Mouse (Mus musculus) heart, embryonic 14.5 days (tissue): ENCODE results near the gene Klrb1b. TPM values are rescaled to one million over a fixed set of nuclear protein-coding genes. Genes with fewer than 3 reads are reported as not detected.

Experiments
- ATAC-seq: fragments of 200-750 bp; cut with Nextera tagmentation; 2 replicates; pipeline ENCODE4 v1.8.0; 2017; ENCODE audit warnings: low read depth, moderate TSS enrichment; ENCODE audit not compliant: insufficient number of reproducible peaks, insufficient read depth, low FRiP score
- H3K27ac ChIP-seq, 2 experiments: fragments of 200-500 bp in 1 of 2; fragments of 300-500 bp in 1 of 2; sonication (generic) in 1 of 2; replicated peaks in 1 of 2; 2 replicates each; pipeline ENCODE4 v1.5.1; 2012 to 2014; ENCODE audit warnings: low read depth in 2 of 2, low read length in 2 of 2, control low read depth in 1 of 2, mild to moderate bottlenecking in 1 of 2, mixed read lengths in 1 of 2; ENCODE audit not compliant: control insufficient read depth in 1 of 2, insufficient read depth in 1 of 2
- H3K27me3 ChIP-seq: fragments of 300-500 bp; sonication (generic); 2 replicates; pipeline ENCODE4 v1.6.1; 2014; ENCODE audit warnings: mild to moderate bottlenecking, low read length, control low read depth; ENCODE audit not compliant: control insufficient read depth, insufficient read depth
- H3K36me3 ChIP-seq: fragments of 300-500 bp; sonication (generic); 2 replicates; pipeline ENCODE4 v1.6.1; 2014; ENCODE audit warnings: mild to moderate bottlenecking, control low read depth, low read length, mixed read lengths; ENCODE audit not compliant: control insufficient read depth, insufficient read depth
- H3K4me1 ChIP-seq, 2 experiments: fragments of 200-500 bp in 1 of 2; fragments of 300-500 bp in 1 of 2; sonication (generic) in 1 of 2; 2 replicates each; pipeline ENCODE4 v1.6.1; 2012 to 2014; ENCODE audit warnings: low read length in 2 of 2, control low read depth in 1 of 2, mixed read lengths in 1 of 2; ENCODE audit not compliant: control insufficient read depth in 2 of 2, insufficient read depth in 2 of 2
- H3K4me2 ChIP-seq: fragments of 300-500 bp; sonication (generic); 2 replicates; pipeline ENCODE4 v1.6.1; 2014; ENCODE audit warnings: mild to moderate bottlenecking, low read length
- H3K4me3 ChIP-seq, 2 experiments: fragments of 200-500 bp in 1 of 2; fragments of 300-500 bp in 1 of 2; sonication (generic) in 1 of 2; 2 replicates each; pipeline ENCODE4 v1.5.1; 2012 to 2014; ENCODE audit warnings: low read length in 2 of 2, mild to moderate bottlenecking in 2 of 2, control low read depth in 1 of 2, low read depth in 1 of 2, moderate library complexity in 1 of 2; ENCODE audit not compliant: control insufficient read depth in 1 of 2, insufficient read depth in 1 of 2
- H3K9ac ChIP-seq: fragments of 300-500 bp; sonication (generic); 2 replicates; pipeline ENCODE4 v1.6.1; 2014; ENCODE audit warnings: mild to moderate bottlenecking, low read length
- H3K9me3 ChIP-seq: fragments of 300-500 bp; sonication (generic); 2 replicates; pipeline ENCODE4 v1.6.1; 2016; ENCODE audit warnings: low read length, control low read depth; ENCODE audit not compliant: control insufficient read depth
- WGBS: fragments of 180-500 bp; shearing (Covaris S2); extraction: QIAGEN DNeasy Blood & Tissue Kit; methylation state at CpG from one replicate; pipeline ENCODE4 v1.1.7; 2014; 5-methylcytosine and 5-hydroxymethylcytosine counted together
- polyA plus RNA-seq: library from polyadenylated mRNA; unstranded; fragments of >200 nt; fragmentation: Nextera tagmentation; extraction: Ambion mirVana; gene quantifications from 2 replicates; pipeline ENCODE4 v1.2.1, GENCODE M21; 2014

Klrb1b gene
- polyA plus RNA-seq: not detected in 2 replicates

DNA sequence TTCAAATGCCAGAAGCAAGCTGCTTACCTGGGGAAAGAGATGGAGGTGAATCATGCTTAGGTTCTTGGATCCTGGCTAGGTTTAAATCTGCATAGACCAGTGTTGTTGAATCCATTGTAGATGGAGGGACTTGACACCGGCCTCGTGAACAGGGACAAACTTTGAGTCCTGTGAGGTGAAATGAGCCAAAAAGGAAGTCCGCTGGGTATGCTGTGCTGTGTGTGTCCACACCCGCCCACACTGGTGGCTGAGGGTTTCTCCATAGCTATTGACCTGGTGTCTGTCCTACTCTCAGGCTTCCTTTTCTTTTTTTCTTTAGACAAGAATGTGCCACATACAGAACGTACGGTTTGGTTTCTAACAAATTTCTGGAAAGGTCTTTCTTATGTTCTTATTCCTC, at the start of gene Klrb1b, which contains the start of gene Gm44511:
TSS of gene Klrb1b (minus strand) at position 200 of the 400 bp plus-strand sequence.
TSS of gene Gm44511 (minus strand) at position 184 of the 400 bp plus-strand sequence.
- no peak within 1 kb of the TSS for H3K4me2 ChIP-seq
- WGBS: 73% methylated on average over 6 of the region's 6 CpGs

DNA sequence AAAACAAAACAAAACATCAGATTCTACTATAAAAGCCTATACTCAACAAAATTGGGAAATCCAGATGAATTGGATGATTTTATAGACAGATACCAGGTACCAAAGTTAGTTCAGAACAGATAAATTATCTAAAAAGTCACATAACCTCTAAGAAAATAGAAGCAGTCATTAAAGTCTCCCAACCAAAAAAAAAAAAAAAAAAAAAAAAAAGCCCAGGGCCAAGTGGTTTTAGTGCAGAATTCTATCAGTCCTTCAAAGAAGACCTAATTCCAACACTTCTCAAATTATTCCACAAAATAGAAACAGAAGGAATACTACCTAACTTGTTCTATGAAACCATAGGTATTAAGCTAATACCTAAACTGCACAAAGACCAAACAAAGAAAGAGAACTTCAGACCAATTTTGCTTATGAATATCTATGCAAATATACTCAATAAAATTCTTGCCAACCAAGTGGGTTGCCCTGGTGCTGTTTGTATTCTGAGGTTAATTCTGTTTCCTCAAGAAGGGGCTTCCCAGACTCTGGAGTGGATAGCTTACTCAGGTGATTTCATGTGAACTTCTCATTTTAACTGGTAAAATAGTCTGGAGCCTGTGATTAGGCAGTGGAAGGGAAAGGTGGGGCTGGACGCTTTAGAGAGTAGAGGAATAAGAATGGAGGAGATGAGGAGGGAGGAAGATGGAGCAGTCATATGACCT, 45.9 kb upstream of the Klrb1b start:
- H3K27me3 ChIP-seq: no peaks in the 10 kb centered on the region
- H3K4me1 ChIP-seq: no peaks in the 10 kb centered on the region
- H3K9me3 ChIP-seq: no peaks in the 10 kb centered on the region
- H3K36me3 ChIP-seq: no peaks in the 10 kb centered on the region
- H3K4me3 ChIP-seq: no peak overlapping the region
- WGBS: 77% methylated on average over 1 of the region's 1 CpGs
- no peak for ATAC-seq
- H3K27ac ChIP-seq: no peak overlapping the region
- no peak overlapping the region for H3K9ac ChIP-seq
- no peak overlapping the region for H3K4me2 ChIP-seq

More for the DNA sequence above, at the start of gene Klrb1b, which contains the start of gene Gm44511:
- no peaks in the 10 kb centered on the region for H3K4me1 ChIP-seq
- no peak within 1 kb of the TSS for H3K4me3 ChIP-seq
- H3K27me3 ChIP-seq: no peaks in the 10 kb centered on the region
- H3K27ac ChIP-seq: no peak within 1 kb of the TSS
- H3K9ac ChIP-seq: no peak within 1 kb of the TSS
- no peaks in the 10 kb centered on the region for H3K9me3 ChIP-seq
- no peaks in the 10 kb centered on the region for H3K36me3 ChIP-seq
- ATAC-seq: no peak

- H3K4me3 ChIP-seq: no peak overlapping the region
- no peaks in the 10 kb centered on the region for H3K27me3 ChIP-seq
- no peak overlapping the region for H3K27ac ChIP-seq
- H3K9ac ChIP-seq: no peak overlapping the region
- no peaks in the 10 kb centered on the region for H3K9me3 ChIP-seq
- H3K4me1 ChIP-seq: no peaks in the 10 kb centered on the region
- H3K36me3 ChIP-seq: no peaks in the 10 kb centered on the region
- ATAC-seq: no peak
- H3K4me2 ChIP-seq: no peak overlapping the region
- WGBS: 16% methylated on average over 3 of the region's 3 CpGs
Observed at GRCm38 (mm10) chr6:128868861-128869260, 42.7 kb upstream of the Klrb1b start.

- H3K4me1 ChIP-seq: peaks cover 0 to 5% of the 10 kb centered on the region in 2 experiments; a peak in 1 of 4 replicates
- H3K9ac ChIP-seq: no peak overlapping the region
- WGBS: 75% methylated on average over 2 of the region's 2 CpGs
- H3K4me3 ChIP-seq: no peak overlapping the region
- no peak for ATAC-seq
- no peaks in the 10 kb centered on the region for H3K9me3 ChIP-seq
- H3K4me2 ChIP-seq: no peak overlapping the region
- no peaks in the 10 kb centered on the region for H3K27me3 ChIP-seq
- no peak overlapping the region for H3K27ac ChIP-seq
- H3K36me3 ChIP-seq: no peaks in the 10 kb centered on the region
Observed at GRCm38 (mm10) chr6:128857976-128858375, 31.8 kb upstream of the Klrb1b start.

- 43% methylated on average over 5 of the region's 5 CpGs for WGBS
- H3K4me3 ChIP-seq: no peak overlapping the region
- peak; percentile 83 for ATAC-seq
- H3K4me2 ChIP-seq: no peak overlapping the region
- no peak overlapping the region for H3K9ac ChIP-seq
- peaks cover 0 to 5% of the 10 kb centered on the region in 2 experiments; a peak in 1 of 4 replicates for H3K4me1 ChIP-seq
- H3K36me3 ChIP-seq: no peaks in the 10 kb centered on the region
- no peaks in the 10 kb centered on the region for H3K27me3 ChIP-seq
- H3K27ac ChIP-seq: no peak overlapping the region
- no peaks in the 10 kb centered on the region for H3K9me3 ChIP-seq
Observed at GRCm38 (mm10) chr6:128856250-128856649, 30.1 kb upstream of the Klrb1b start.

DNA sequence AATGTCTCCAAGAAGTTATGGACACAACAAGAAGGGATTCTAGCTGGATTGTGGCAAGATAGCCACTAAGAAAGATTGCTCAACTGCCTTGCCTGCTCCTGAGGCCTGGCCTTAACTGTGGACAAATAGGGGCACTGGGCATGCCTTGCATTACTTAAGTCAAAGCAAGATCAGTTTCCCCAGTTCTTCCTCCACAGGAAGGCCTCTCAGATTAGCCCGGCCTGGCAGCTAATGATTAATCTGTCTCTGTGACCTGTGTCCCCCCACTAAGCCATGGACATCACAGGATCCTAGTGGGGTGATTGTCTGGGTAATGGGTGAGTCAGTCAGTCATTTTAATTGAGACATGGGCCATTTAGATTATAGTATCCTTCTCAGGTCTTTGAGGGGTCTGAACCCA, 29.3 kb upstream of the Klrb1b start:
- no peaks in the 10 kb centered on the region for H3K9me3 ChIP-seq
- H3K27me3 ChIP-seq: no peaks in the 10 kb centered on the region
- no peak for ATAC-seq
- no peak overlapping the region for H3K27ac ChIP-seq
- WGBS: 74% methylated on average over 1 of the region's 1 CpGs
- H3K9ac ChIP-seq: no peak overlapping the region
- H3K4me1 ChIP-seq: peaks cover 0 to 5% of the 10 kb centered on the region in 2 experiments; a peak in 1 of 4 replicates
- H3K4me3 ChIP-seq: no peak overlapping the region
- H3K36me3 ChIP-seq: no peaks in the 10 kb centered on the region
- no peak overlapping the region for H3K4me2 ChIP-seq

DNA sequence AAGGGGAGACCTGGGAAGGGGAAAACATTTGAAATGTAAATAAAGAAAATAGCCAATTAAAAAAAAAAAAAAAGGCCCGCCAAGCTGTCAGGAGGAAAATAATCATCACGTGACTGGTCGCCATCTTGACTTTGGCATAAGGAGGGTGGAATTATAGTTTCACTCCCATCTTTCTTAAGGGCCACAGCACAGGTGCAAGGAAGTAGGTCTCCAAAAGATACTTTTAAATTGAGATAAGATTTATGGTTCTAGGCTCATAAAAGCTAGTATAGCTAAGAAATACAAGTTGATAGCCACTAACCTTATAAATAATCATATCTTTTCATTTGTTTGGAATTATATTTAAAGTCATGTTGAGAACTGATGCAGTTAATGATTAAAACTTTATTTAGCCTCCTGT, 28.8 kb upstream of the Klrb1b start:
- 96% methylated on average over 3 of the region's 3 CpGs for WGBS
- H3K27ac ChIP-seq: no peak overlapping the region
- no peaks in the 10 kb centered on the region for H3K27me3 ChIP-seq
- peaks cover 0 to 5% of the 10 kb centered on the region in 2 experiments; a peak in 1 of 4 replicates for H3K4me1 ChIP-seq
- H3K4me2 ChIP-seq: no peak overlapping the region
- H3K36me3 ChIP-seq: no peaks in the 10 kb centered on the region
- H3K9ac ChIP-seq: no peak overlapping the region
- H3K4me3 ChIP-seq: no peak overlapping the region
- no peaks in the 10 kb centered on the region for H3K9me3 ChIP-seq
- ATAC-seq: no peak
